Mouse (Mus musculus) ES-E14 (cell line): Measurements from ENCODE around the gene Slc34a2. TPM values are rescaled to one million over a fixed set of nuclear protein-coding genes. Genes with fewer than 3 reads are reported as not detected.

Source experiments
- total RNA-seq: library from RNA; depleted of rRNA; stranded (reverse); fragments of 300-350 nt; gene quantifications from 2 replicates; pipeline ENCODE4 v1.2.3, GENCODE M21; 2012; rRNA removed

The Slc34a2 gene
- total RNA-seq, 1 experiment = 1.3 TPM

Other genes starting within 250 kb of the Slc34a2 start
- gene Anapc4, start 204.1 kb upstream of the Slc34a2 start, total RNA-seq = 43.8 and 68.8 TPM in 2 replicates
- gene Sel1l3, start 175.8 kb downstream of the Slc34a2 start, total RNA-seq = 1.3 and 3.0 TPM in 2 replicates
- gene Smim20, start 229.0 kb downstream of the Slc34a2 start, total RNA-seq = 32.6 and 36.1 TPM in 2 replicates